Mouse (Mus musculus): ENCODE measurements around the gene Rnf215. TPM values are rescaled to one million over a fixed set of nuclear protein-coding genes. Genes with fewer than 3 reads are reported as not detected.

Rnf215 gene
- polyA plus RNA-seq, 1 experiment from 2014 or later, result 15.5 TPM

GRCm38 (mm10) chr11:4095171-4096053, 39.6 kb upstream of the Rnf215 start, which contains the start of gene Mtfp1:
Mtfp1 (minus strand) TSS chr11:4095445.
- Histone ChIP-seq H3K4me2 (replicated peaks; ENCODE audit: low read depth) (peak within 1 kb of the TSS; percentile 82), H3K9me3 (ENCODE audit: control insufficient read depth) (0 out of 2 replicates have a peak, but pooled peaks cover 6% of the 10 kb centered on the region), H3K27ac (ENCODE audit: low read depth, low read length) (peak within 1 kb of the TSS; percentile 86), H3K36me3 (ENCODE audit: control insufficient read depth, insufficient read depth) (peaks cover 18% of the 10 kb centered on the region), H3K4me1 (replicated peaks; ENCODE audit: control insufficient read depth, insufficient read depth, low read length) (peaks cover 13% of the 10 kb centered on the region; the same call in 1 of the 2 replicates), H3K27me3 (replicated peaks; ENCODE audit: control insufficient read depth, insufficient read depth, low read length) (no peaks in the 10 kb centered on the region), H3K9ac (ENCODE audit: low read depth, low read length) (peak within 1 kb of the TSS; percentile 47), H3K4me3 (ENCODE audit: low read depth, low read length) (peak within 1 kb of the TSS; percentile 48)
- no peak for ATAC-seq
- TF ChIP-seq CTCF (IDR thresholded peaks at IDR 0.05; ENCODE audit: low read depth), result peak; percentile 43
- 4% methylated on average over 34 of the region's 34 CpGs for WGBS

GRCm38 (mm10) chr11:4096054-4096984, 38.7 kb upstream of the Rnf215 start:
- Histone ChIP-seq H3K4me1 (replicated peaks; ENCODE audit: control insufficient read depth, insufficient read depth, low read length) (peaks cover 13% of the 10 kb centered on the region; the same call in 1 of the 2 replicates), H3K9ac (ENCODE audit: low read depth, low read length) (peak overlapping the region; percentile 62), H3K36me3 (ENCODE audit: control insufficient read depth, insufficient read depth) (peaks cover 11% of the 10 kb centered on the region), H3K27ac (ENCODE audit: low read depth, low read length) (peak overlapping the region; percentile 86), H3K27me3 (replicated peaks; ENCODE audit: control insufficient read depth, insufficient read depth, low read length) (no peaks in the 10 kb centered on the region), H3K9me3 (ENCODE audit: control insufficient read depth) (no peaks in the 10 kb centered on the region), H3K4me3 (ENCODE audit: low read depth, low read length) (peak overlapping the region; percentile 48), H3K4me2 (replicated peaks; ENCODE audit: low read depth) (peak overlapping the region; percentile 82)
- ATAC-seq, result peak; percentile 87
- WGBS, result 2% methylated on average over 45 of the region's 45 CpGs
- TF ChIP-seq CTCF (IDR thresholded peaks at IDR 0.05; ENCODE audit: low read depth), result no peak

GRCm38 (mm10) chr11:4097091-4097621, 37.8 kb upstream of the Rnf215 start:
- ATAC-seq, result 0 out of 2 replicates have a peak, but pooled peaks have one; percentile 7
- TF ChIP-seq CTCF (IDR thresholded peaks at IDR 0.05; ENCODE audit: low read depth), result no peak
- H3K36me3 ChIP-seq (ENCODE audit: control insufficient read depth, insufficient read depth), result peaks cover 3% of the 10 kb centered on the region

GRCm38 (mm10) chr11:4098120-4098519, 36.9 kb upstream of the Rnf215 start:
- H3K4me2 ChIP-seq (replicated peaks; ENCODE audit: low read depth), result no peak overlapping the region
- H3K27ac ChIP-seq (ENCODE audit: low read depth, low read length), result no peak overlapping the region
- no peak overlapping the region for H3K9ac ChIP-seq (ENCODE audit: low read depth, low read length)
- H3K27me3 ChIP-seq (replicated peaks; ENCODE audit: control insufficient read depth, insufficient read depth, low read length), result no peaks in the 10 kb centered on the region
- ATAC-seq, result no peak
- no peaks in the 10 kb centered on the region for H3K36me3 ChIP-seq (ENCODE audit: control insufficient read depth, insufficient read depth)
- peak; percentile 44 for TF ChIP-seq CTCF (IDR thresholded peaks at IDR 0.05; ENCODE audit: low read depth)
- H3K9me3 ChIP-seq (ENCODE audit: control insufficient read depth), result no peaks in the 10 kb centered on the region
- 71% methylated on average over 8 of the region's 8 CpGs for WGBS
- H3K4me3 ChIP-seq (ENCODE audit: low read depth, low read length), result no peak overlapping the region
- peaks cover 13% of the 10 kb centered on the region; the same call in 1 of the 2 replicates for H3K4me1 ChIP-seq (replicated peaks; ENCODE audit: control insufficient read depth, insufficient read depth, low read length)

More at GRCm38 (mm10) chr11:4097091-4097621, 37.8 kb upstream of the Rnf215 start:
- peak overlapping the region; percentile 75 for H3K27ac ChIP-seq (ENCODE audit: low read depth, low read length)
- no peaks in the 10 kb centered on the region for H3K9me3 ChIP-seq (ENCODE audit: control insufficient read depth)
- H3K4me2 ChIP-seq (replicated peaks; ENCODE audit: low read depth), result peak overlapping the region; percentile 82
- H3K27me3 ChIP-seq (replicated peaks; ENCODE audit: control insufficient read depth, insufficient read depth, low read length), result no peaks in the 10 kb centered on the region
- H3K9ac ChIP-seq (ENCODE audit: low read depth, low read length), result peak overlapping the region; percentile 62
- peaks cover 13% of the 10 kb centered on the region; the same call in 1 of the 2 replicates for H3K4me1 ChIP-seq (replicated peaks; ENCODE audit: control insufficient read depth, insufficient read depth, low read length)
- WGBS, result 21% methylated on average over 10 of the region's 10 CpGs
- H3K4me3 ChIP-seq (ENCODE audit: low read depth, low read length), result peak overlapping the region; percentile 48

GRCm38 (mm10) chr11:4098816-4099215, 36.2 kb upstream of the Rnf215 start:
- ATAC-seq, result no peak
- Histone ChIP-seq H3K4me2 (replicated peaks; ENCODE audit: low read depth) (no peak overlapping the region), H3K27ac (ENCODE audit: low read depth, low read length) (no peak overlapping the region), H3K9me3 (ENCODE audit: control insufficient read depth) (no peaks in the 10 kb centered on the region), H3K9ac (ENCODE audit: low read depth, low read length) (no peak overlapping the region), H3K36me3 (ENCODE audit: control insufficient read depth, insufficient read depth) (no peaks in the 10 kb centered on the region), H3K4me3 (ENCODE audit: low read depth, low read length) (no peak overlapping the region), H3K27me3 (replicated peaks; ENCODE audit: control insufficient read depth, insufficient read depth, low read length) (no peaks in the 10 kb centered on the region), H3K4me1 (replicated peaks; ENCODE audit: control insufficient read depth, insufficient read depth, low read length) (peaks cover 13% of the 10 kb centered on the region; the same call in 1 of the 2 replicates)
- no peak for TF ChIP-seq CTCF (IDR thresholded peaks at IDR 0.05; ENCODE audit: low read depth)
- 75% methylated on average over 7 of the region's 7 CpGs for WGBS

All from intestine, postnatal 0 days (tissue).